Mouse (Mus musculus) neural tube, embryonic 11.5 days (tissue): ENCODE results near the gene Opcml. TPM values are rescaled to one million over a fixed set of nuclear protein-coding genes. Genes with fewer than 3 reads are reported as not detected.

ENCODE experiments used
- ATAC-seq: fragments of 200-750 bp; cut with Nextera tagmentation; 2 replicates; pipeline ENCODE4 v1.8.0; 2017; ENCODE audit warnings: moderate number of reproducible peaks, mild to moderate bottlenecking, moderate TSS enrichment, moderate library complexity; ENCODE audit not compliant: insufficient read depth, low FRiP score, low TSS enrichment
- DNase-seq: peaks from one replicate; pipeline ENCODE4 v3.0.0-alpha.2; 2015; ENCODE audit warnings: low spot score
- H3K27ac ChIP-seq: fragments of 300-500 bp; sonication (generic); 2 replicates; pipeline ENCODE4 v1.5.1; 2014; ENCODE audit warnings: low read depth, mild to moderate bottlenecking, low read length
- H3K27me3 ChIP-seq: fragments of 300-500 bp; sonication (generic); 2 replicates; pipeline ENCODE4 v1.6.1; 2014; ENCODE audit warnings: mild to moderate bottlenecking, low read length, mixed read lengths; ENCODE audit not compliant: control insufficient read depth, insufficient read depth
- H3K36me3 ChIP-seq: fragments of 300-500 bp; sonication (generic); 2 replicates; pipeline ENCODE4 v1.6.1; 2014; ENCODE audit warnings: mild to moderate bottlenecking, low read length, moderate library complexity, mixed read lengths; ENCODE audit not compliant: control insufficient read depth, insufficient read depth
- H3K4me1 ChIP-seq: fragments of 300-500 bp; sonication (generic); 2 replicates; pipeline ENCODE4 v1.6.1; 2014; ENCODE audit warnings: low read length, mixed read lengths; ENCODE audit not compliant: control insufficient read depth, insufficient read depth
- H3K4me2 ChIP-seq: fragments of 300-500 bp; sonication (generic); 2 replicates; pipeline ENCODE4 v1.6.1; 2014; ENCODE audit warnings: low read depth, mild to moderate bottlenecking, moderate library complexity
- H3K4me3 ChIP-seq: fragments of 300-500 bp; sonication (generic); 2 replicates; pipeline ENCODE4 v1.5.1; 2014; ENCODE audit warnings: low read depth, low read length
- H3K9ac ChIP-seq: fragments of 300-500 bp; sonication (generic); 2 replicates; pipeline ENCODE4 v1.6.1; 2014; ENCODE audit warnings: mild to moderate bottlenecking, low read length
- H3K9me3 ChIP-seq: fragments of 300-500 bp; sonication (generic); 2 replicates; pipeline ENCODE4 v1.6.1; 2016; ENCODE audit warnings: low read length; ENCODE audit not compliant: control insufficient read depth
- WGBS: fragments of 180-500 bp; shearing (Covaris S2); extraction: QIAGEN DNeasy Blood & Tissue Kit; methylation state at CpG from one replicate; pipeline ENCODE4 v1.1.7; 2014; 5-methylcytosine and 5-hydroxymethylcytosine counted together
- polyA plus RNA-seq: library from polyadenylated mRNA; unstranded; fragments of >200 nt; fragmentation: Nextera tagmentation; extraction: Ambion mirVana; gene quantifications from 2 replicates; pipeline ENCODE4 v1.2.1, GENCODE M21; 2014

Gene Opcml
- polyA plus RNA-seq, 1 experiment from 2014 or later: 3.6 TPM

GRCm38 (mm10) chr9:28003131-28003530 lies 212.6 kb downstream of the Opcml start:
- no peak for DNase-seq
- Histone ChIP-seq H3K4me1 (no peaks in the 10 kb centered on the region), H3K4me2 (no peak overlapping the region), H3K36me3 (no peaks in the 10 kb centered on the region), H3K27ac (no peak overlapping the region), H3K9me3 (no peaks in the 10 kb centered on the region), H3K4me3 (no peak overlapping the region), H3K27me3 (no peaks in the 10 kb centered on the region), H3K9ac (no peak overlapping the region)
- no peak for ATAC-seq
- 84% methylated on average over 3 of the region's 3 CpGs for WGBS

- Histone ChIP-seq H3K9me3 (no peaks in the 10 kb centered on the region), H3K9ac (no peak overlapping the region), H3K4me3 (no peak overlapping the region), H3K27me3 (no peaks in the 10 kb centered on the region), H3K27ac (no peak overlapping the region), H3K36me3 (no peaks in the 10 kb centered on the region), H3K4me2 (no peak overlapping the region), H3K4me1 (no peaks in the 10 kb centered on the region)
- ATAC-seq (no peak), DNase-seq (no peak)
- 64% methylated on average over 8 of the region's 8 CpGs for WGBS
These were observed 220.9 kb downstream of the Opcml start for GRCm38 (mm10) chr9:28011483-28011882.

- H3K27me3 ChIP-seq: no peaks in the 10 kb centered on the region
- H3K36me3 ChIP-seq: no peaks in the 10 kb centered on the region
- H3K4me1 ChIP-seq: no peaks in the 10 kb centered on the region
- H3K27ac ChIP-seq: no peak overlapping the region
- DNase-seq: no peak
- no peaks in the 10 kb centered on the region for H3K9me3 ChIP-seq
- 64% methylated on average over 7 of the region's 7 CpGs for WGBS
- H3K4me2 ChIP-seq: no peak overlapping the region
- no peak for ATAC-seq
- no peak overlapping the region for H3K4me3 ChIP-seq
- H3K9ac ChIP-seq: no peak overlapping the region
These were observed 222.1 kb downstream of the Opcml start for GRCm38 (mm10) chr9:28012664-28013063.

GRCm38 (mm10) chr9:28013192-28013591 lies 222.6 kb downstream of the Opcml start:
- ATAC-seq: no peak
- no peak for DNase-seq
- Histone ChIP-seq H3K27me3 (no peaks in the 10 kb centered on the region), H3K9me3 (no peaks in the 10 kb centered on the region), H3K4me1 (no peaks in the 10 kb centered on the region), H3K4me2 (no peak overlapping the region), H3K36me3 (no peaks in the 10 kb centered on the region), H3K27ac (no peak overlapping the region), H3K9ac (no peak overlapping the region), H3K4me3 (no peak overlapping the region)
- 49% methylated on average over 3 of the region's 3 CpGs for WGBS

GRCm38 (mm10) chr9:28028156-28028555 lies 237.6 kb downstream of the Opcml start:
- no peak overlapping the region for H3K27ac ChIP-seq
- no peaks in the 10 kb centered on the region for H3K36me3 ChIP-seq
- H3K27me3 ChIP-seq: no peaks in the 10 kb centered on the region
- DNase-seq: no peak
- H3K9ac ChIP-seq: no peak overlapping the region
- no peaks in the 10 kb centered on the region for H3K9me3 ChIP-seq
- H3K4me3 ChIP-seq: no peak overlapping the region
- WGBS: 88% methylated on average over 5 of the region's 5 CpGs
- ATAC-seq: no peak
- no peak overlapping the region for H3K4me2 ChIP-seq
- H3K4me1 ChIP-seq: no peaks in the 10 kb centered on the region

GRCm38 (mm10) chr9:28028788-28029393 lies 238.3 kb downstream of the Opcml start:
- no peaks in the 10 kb centered on the region for H3K27me3 ChIP-seq
- H3K4me1 ChIP-seq: no peaks in the 10 kb centered on the region
- H3K4me3 ChIP-seq: no peak overlapping the region
- no peaks in the 10 kb centered on the region for H3K36me3 ChIP-seq
- ATAC-seq (no peak), DNase-seq (no peak)
- H3K9ac ChIP-seq: no peak overlapping the region
- H3K27ac ChIP-seq: no peak overlapping the region
- 72% methylated on average over 7 of the region's 7 CpGs for WGBS
- H3K4me2 ChIP-seq: no peak overlapping the region
- H3K9me3 ChIP-seq: no peaks in the 10 kb centered on the region

GRCm38 (mm10) chr9:28049157-28049556 lies 258.6 kb downstream of the Opcml start:
- Histone ChIP-seq H3K27ac (no peak overlapping the region), H3K27me3 (no peaks in the 10 kb centered on the region), H3K9ac (no peak overlapping the region), H3K4me3 (no peak overlapping the region), H3K4me2 (no peak overlapping the region), H3K36me3 (no peaks in the 10 kb centered on the region), H3K4me1 (no peaks in the 10 kb centered on the region), H3K9me3 (no peaks in the 10 kb centered on the region)
- DNase-seq (no peak), ATAC-seq (no peak)
- WGBS: 91% methylated on average over 2 of the region's 2 CpGs

- H3K4me3 ChIP-seq: no peak overlapping the region
- H3K36me3 ChIP-seq: no peaks in the 10 kb centered on the region
- ATAC-seq: no peak
These were observed 266.7 kb downstream of the Opcml start for GRCm38 (mm10) chr9:28057171-28057845.

GRCm38 (mm10) chr9:28065126-28065525 lies 274.6 kb downstream of the Opcml start:
- Histone ChIP-seq H3K36me3 (no peaks in the 10 kb centered on the region), H3K27me3 (no peaks in the 10 kb centered on the region), H3K4me1 (no peaks in the 10 kb centered on the region), H3K4me2 (no peak overlapping the region), H3K27ac (no peak overlapping the region), H3K9me3 (no peaks in the 10 kb centered on the region), H3K4me3 (no peak overlapping the region), H3K9ac (no peak overlapping the region)
- DNase-seq (no peak), ATAC-seq (no peak)

More at GRCm38 (mm10) chr9:28057171-28057845, 266.7 kb downstream of the Opcml start:
- Histone ChIP-seq H3K4me1 (no peaks in the 10 kb centered on the region), H3K9ac (no peak overlapping the region), H3K27me3 (no peaks in the 10 kb centered on the region), H3K9me3 (no peaks in the 10 kb centered on the region), H3K4me2 (no peak overlapping the region), H3K27ac (no peak overlapping the region)
- 85% methylated on average over 2 of the region's 2 CpGs for WGBS
- DNase-seq: no peak
